Mouse (Mus musculus): ENCODE results near the gene Timp3. TPM values are rescaled to one million over a fixed set of nuclear protein-coding genes. Genes with fewer than 3 reads are reported as not detected.

Timp3 gene
- polyA plus RNA-seq, 1 experiment from 2014 or later, result 208 TPM

- DNase-seq (ENCODE audit: low spot score), result no peak
Observed at GRCm38 (mm10) chr10:86325272-86325671, 25.1 kb downstream of the Timp3 start.

DNA sequence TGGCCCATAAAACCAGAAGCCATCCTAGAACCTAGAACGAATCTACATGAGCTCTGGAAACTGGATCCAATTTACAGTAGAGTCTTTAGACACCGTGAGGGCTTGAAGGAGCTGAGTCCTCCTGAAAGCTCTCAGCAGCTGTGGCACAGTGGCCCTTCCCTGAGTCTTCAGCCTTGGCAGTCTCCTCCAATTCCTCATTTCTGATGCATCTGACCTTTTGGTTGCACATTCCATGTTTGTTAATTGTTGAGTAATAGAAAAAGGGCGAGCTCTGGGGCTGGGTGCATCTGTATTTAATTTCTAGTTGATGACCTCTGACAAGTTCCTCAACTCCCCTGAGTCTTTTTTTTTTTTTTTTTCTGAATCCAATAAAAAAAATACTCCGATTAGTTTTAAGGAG is 28.0 kb downstream of the Timp3 start:
- Histone ChIP-seq H3K36me3 (ENCODE audit: insufficient read depth, low read length) (peaks cover 5% of the 10 kb centered on the region; the same call in 1 of the 2 replicates), H3K4me2 (replicated peaks; ENCODE audit: low read depth, low read length) (no peak overlapping the region), H3K9me3 (ENCODE audit: low read length) (no peaks in the 10 kb centered on the region), H3K27ac (ENCODE audit: low read length) (peak overlapping the region; percentile 43; the same call in 1 of the 2 replicates), H3K4me3 (ENCODE audit: low read depth, low read length) (no peak overlapping the region), H3K9ac (replicated peaks; ENCODE audit: low read depth) (no peak overlapping the region), H3K4me1 (ENCODE audit: insufficient read depth, low read depth, low read length) (peaks cover 34% of the 10 kb centered on the region), H3K27me3 (replicated peaks; ENCODE audit: insufficient read depth, low read length) (no peaks in the 10 kb centered on the region)
- peak; percentile 20 for ATAC-seq
- TF ChIP-seq CTCF (IDR thresholded peaks at IDR 0.05) (no peak), EP300 (IDR thresholded peaks at IDR 0.05) (no peak)
- peak; percentile 52 for DNase-seq (ENCODE audit: low spot score)
- WGBS, result 70% methylated on average over 4 of the region's 4 CpGs

More at GRCm38 (mm10) chr10:86325272-86325671, 25.1 kb downstream of the Timp3 start:
- TF ChIP-seq EP300 (IDR thresholded peaks at IDR 0.05) (no peak), CTCF (IDR thresholded peaks at IDR 0.05) (no peak)
- Histone ChIP-seq H3K9me3 (ENCODE audit: low read length) (no peaks in the 10 kb centered on the region), H3K27ac (ENCODE audit: low read length) (0 out of 2 replicates have a peak overlapping the region, but pooled peaks have one; percentile 26), H3K36me3 (ENCODE audit: insufficient read depth, low read length) (peaks cover 17% of the 10 kb centered on the region), H3K9ac (replicated peaks; ENCODE audit: low read depth) (no peak overlapping the region), H3K4me3 (ENCODE audit: low read depth, low read length) (no peak overlapping the region), H3K27me3 (replicated peaks; ENCODE audit: insufficient read depth, low read length) (no peaks in the 10 kb centered on the region), H3K4me1 (ENCODE audit: insufficient read depth, low read depth, low read length) (peaks cover 17% of the 10 kb centered on the region; the same call in 1 of the 2 replicates), H3K4me2 (replicated peaks; ENCODE audit: low read depth, low read length) (no peak overlapping the region)
- ATAC-seq, result peak; percentile 16; the same call in 1 of the 2 replicates
- 31% methylated on average over 6 of the region's 6 CpGs for WGBS

DNA sequence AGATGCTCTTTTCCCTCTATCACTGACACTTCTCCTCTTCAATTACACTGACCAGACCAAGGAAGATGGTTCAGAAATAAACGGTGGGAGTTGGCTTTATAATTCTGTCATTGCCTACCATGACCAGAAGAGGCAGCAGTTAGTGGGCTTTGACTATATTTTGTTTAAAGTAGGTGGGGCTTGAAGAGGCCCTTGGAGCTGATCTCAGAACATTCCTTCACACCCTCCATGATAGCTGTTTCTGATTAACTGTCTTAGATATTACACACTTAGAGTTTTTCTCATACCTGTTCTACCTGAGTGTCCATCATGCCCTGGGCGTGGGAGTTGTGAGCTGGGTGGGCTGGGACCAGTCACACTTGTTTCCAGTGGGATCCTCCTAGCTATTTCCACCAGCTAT is 28.5 kb downstream of the Timp3 start:
- DNase-seq (ENCODE audit: low spot score) (peak; percentile 84), ATAC-seq (peak; percentile 75)
- Histone ChIP-seq H3K36me3 (ENCODE audit: insufficient read depth, low read length) (peaks cover 5% of the 10 kb centered on the region; the same call in 1 of the 2 replicates), H3K9ac (replicated peaks; ENCODE audit: low read depth) (no peak overlapping the region), H3K9me3 (ENCODE audit: low read length) (no peaks in the 10 kb centered on the region), H3K4me3 (ENCODE audit: low read depth, low read length) (no peak overlapping the region), H3K27ac (ENCODE audit: low read length) (peak overlapping the region; percentile 58), H3K27me3 (replicated peaks; ENCODE audit: insufficient read depth, low read length) (no peaks in the 10 kb centered on the region), H3K4me1 (ENCODE audit: insufficient read depth, low read depth, low read length) (peaks cover 34% of the 10 kb centered on the region), H3K4me2 (replicated peaks; ENCODE audit: low read depth, low read length) (no peak overlapping the region)
- TF ChIP-seq CTCF (IDR thresholded peaks at IDR 0.05), result peak; percentile 62
- TF ChIP-seq EP300 (IDR thresholded peaks at IDR 0.05), result peak; percentile 96
- WGBS, result 48% methylated on average over 2 of the region's 2 CpGs

GRCm38 (mm10) chr10:86329241-86329882 is 29.2 kb downstream of the Timp3 start:
- Histone ChIP-seq H3K27ac (ENCODE audit: low read length) (peak overlapping the region; percentile 58), H3K4me1 (ENCODE audit: insufficient read depth, low read depth, low read length) (peaks cover 34% of the 10 kb centered on the region)

DNA sequence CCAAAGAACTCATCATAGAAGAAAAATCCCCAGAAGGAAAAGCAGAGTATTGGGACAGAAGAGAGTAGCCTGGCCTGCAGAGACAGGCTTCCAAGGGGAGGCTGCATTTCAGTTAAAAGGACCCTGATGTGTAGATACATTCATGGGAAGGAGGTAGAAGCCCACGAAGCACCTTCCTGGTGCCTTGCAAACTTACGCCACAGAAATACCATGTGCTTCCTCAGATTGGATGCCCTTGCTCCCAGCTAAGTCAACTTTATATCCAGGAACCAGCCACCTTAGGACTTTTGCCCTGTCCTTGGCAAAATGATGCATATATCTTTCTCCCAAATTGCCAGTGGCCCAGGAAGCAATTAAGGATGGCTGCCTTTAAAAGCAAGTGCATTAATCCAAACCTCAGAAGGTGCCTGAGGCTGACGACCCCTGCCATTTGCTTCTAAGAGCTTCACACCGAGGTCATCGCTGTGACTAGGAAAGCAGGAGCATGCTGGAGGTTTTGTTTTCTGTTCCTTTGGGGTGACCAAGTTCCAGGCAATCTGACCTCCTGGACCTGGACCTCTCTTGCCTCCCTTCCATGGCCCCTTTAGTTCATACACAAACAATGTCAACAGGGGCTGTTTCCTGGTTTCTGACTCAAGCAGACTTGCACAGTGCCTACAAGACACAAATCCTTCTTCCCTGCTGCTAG is 31.0 kb downstream of the Timp3 start:
- no peaks in the 10 kb centered on the region; the same call in 1 of the 2 replicates for H3K36me3 ChIP-seq (ENCODE audit: insufficient read depth, low read length)
- H3K4me2 ChIP-seq (replicated peaks; ENCODE audit: low read depth, low read length), result no peak overlapping the region
- H3K27me3 ChIP-seq (replicated peaks; ENCODE audit: insufficient read depth, low read length), result no peaks in the 10 kb centered on the region
- TF ChIP-seq CTCF (IDR thresholded peaks at IDR 0.05), result no peak
- TF ChIP-seq EP300 (IDR thresholded peaks at IDR 0.05), result no peak
- H3K9ac ChIP-seq (replicated peaks; ENCODE audit: low read depth), result no peak overlapping the region
- DNase-seq (ENCODE audit: low spot score), result no peak
- no peak for ATAC-seq
- H3K4me3 ChIP-seq (ENCODE audit: low read depth, low read length), result no peak overlapping the region
- H3K27ac ChIP-seq (ENCODE audit: low read length), result peak overlapping the region; percentile 62
- no peaks in the 10 kb centered on the region for H3K9me3 ChIP-seq (ENCODE audit: low read length)
- 63% methylated on average over 5 of the region's 5 CpGs for WGBS
- H3K4me1 ChIP-seq (ENCODE audit: insufficient read depth, low read depth, low read length), result peaks cover 35% of the 10 kb centered on the region

More at GRCm38 (mm10) chr10:86329241-86329882, 29.2 kb downstream of the Timp3 start:
- no peak for DNase-seq (ENCODE audit: low spot score)
- H3K4me2 ChIP-seq (replicated peaks; ENCODE audit: low read depth, low read length), result no peak overlapping the region
- H3K4me3 ChIP-seq (ENCODE audit: low read depth, low read length), result no peak overlapping the region
- no peaks in the 10 kb centered on the region for H3K9me3 ChIP-seq (ENCODE audit: low read length)
- 70% methylated on average over 8 of the region's 8 CpGs for WGBS
- no peak overlapping the region for H3K9ac ChIP-seq (replicated peaks; ENCODE audit: low read depth)
- ATAC-seq, result no peak
- TF ChIP-seq EP300 (IDR thresholded peaks at IDR 0.05) (no peak), CTCF (IDR thresholded peaks at IDR 0.05) (no peak)
- peaks cover 2% of the 10 kb centered on the region; the same call in 1 of the 2 replicates for H3K36me3 ChIP-seq (ENCODE audit: insufficient read depth, low read length)
- H3K27me3 ChIP-seq (replicated peaks; ENCODE audit: insufficient read depth, low read length), result no peaks in the 10 kb centered on the region

DNA sequence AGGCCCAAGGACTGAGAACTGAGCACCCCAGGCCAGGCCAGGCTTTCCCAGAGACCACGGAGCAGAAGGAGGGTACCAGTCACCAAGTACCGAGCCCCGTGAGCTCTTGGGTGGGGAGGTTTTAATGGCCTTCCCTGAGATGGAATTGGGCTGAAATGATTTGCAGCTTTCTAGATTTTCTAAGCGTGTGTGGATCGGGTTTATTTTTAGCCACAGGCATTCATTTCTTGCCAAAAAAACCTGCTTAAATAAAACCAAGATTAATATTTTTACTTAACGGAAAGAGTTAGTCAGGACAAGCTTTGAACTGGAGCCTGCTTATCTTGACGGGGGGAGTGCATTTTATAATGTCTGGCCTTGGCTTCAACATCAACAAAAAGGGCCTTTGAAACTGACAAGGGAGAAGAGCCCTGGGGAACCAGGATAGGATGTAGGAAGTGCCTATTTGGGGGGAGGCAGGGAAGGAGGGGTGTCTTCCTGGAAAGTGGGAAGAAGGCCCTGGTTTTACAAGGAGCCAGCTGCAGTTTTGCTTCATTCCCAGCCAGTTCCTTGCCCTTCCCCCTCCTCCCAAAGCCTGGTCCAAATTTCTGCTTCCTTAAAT is 31.6 kb downstream of the Timp3 start:
- H3K27ac ChIP-seq (ENCODE audit: low read length), result peak overlapping the region; percentile 62
- TF ChIP-seq EP300 (IDR thresholded peaks at IDR 0.05) (no peak), CTCF (IDR thresholded peaks at IDR 0.05) (no peak)
- DNase-seq (ENCODE audit: low spot score) (no peak), ATAC-seq (no peak)
- peaks cover 40% of the 10 kb centered on the region for H3K4me1 ChIP-seq (ENCODE audit: insufficient read depth, low read depth, low read length)
- H3K9me3 ChIP-seq (ENCODE audit: low read length), result no peaks in the 10 kb centered on the region
- H3K36me3 ChIP-seq (ENCODE audit: insufficient read depth, low read length), result no peaks in the 10 kb centered on the region; the same call in 1 of the 2 replicates
- 21% methylated on average over 7 of the region's 7 CpGs for WGBS
- no peak overlapping the region for H3K9ac ChIP-seq (replicated peaks; ENCODE audit: low read depth)
- H3K4me2 ChIP-seq (replicated peaks; ENCODE audit: low read depth, low read length), result no peak overlapping the region
- no peak overlapping the region for H3K4me3 ChIP-seq (ENCODE audit: low read depth, low read length)
- H3K27me3 ChIP-seq (replicated peaks; ENCODE audit: insufficient read depth, low read length), result no peaks in the 10 kb centered on the region
